Comparison of ENCODE assay signal across 15 mouse cellular contexts in the genomic region with DNA sequence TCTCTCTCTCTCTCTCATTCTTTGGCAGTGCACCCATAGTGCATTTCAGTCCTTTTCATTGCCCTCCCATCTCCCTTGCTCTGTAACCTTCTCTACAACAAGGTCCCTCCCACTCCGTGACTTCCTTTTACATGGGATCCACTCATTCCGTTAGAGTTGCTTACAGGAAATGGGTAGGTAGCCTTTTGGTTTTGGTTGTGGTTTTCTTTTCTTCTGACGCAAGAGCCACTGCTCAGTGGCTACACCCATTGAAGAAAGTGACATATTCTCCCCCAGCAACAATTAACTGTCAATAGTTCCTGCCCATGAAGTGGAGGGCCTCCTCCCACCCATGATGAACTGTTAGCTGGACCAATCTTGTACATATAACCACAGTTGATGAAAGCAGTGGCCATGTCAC.
DNase-seq lines count a peak whose midpoint lies in the region; ATAC-seq and TF ChIP-seq lines count a peak whose summit lies in the region.
"Had no signal": no experiment of that assay in that cellular context is flagged by ENCODE, and none has a peak within 500 bp of the region (broad histone marks: within the 10 kb centered on the region; RNA-seq: fewer than 3 reads in every experiment).

No protein-coding gene starts in this region.

- no peak for TF ChIP-seq POLR2A in thymus, adult 2 months (IDR thresholded peaks at IDR 0.05; ENCODE audit: control insufficient read depth, extremely low read depth, insufficient read depth, low read length, poor library complexity)

- TF ChIP-seq CTCF in thymus, adult 2 months (IDR thresholded peaks at IDR 0.05; ENCODE audit: borderline replicate concordance, control insufficient read depth, extremely low read depth, insufficient read depth, low read length, poor library complexity), result no peak
- no peak for TF ChIP-seq CTCF in left cerebral cortex, adult 2 months (IDR thresholded peaks at IDR 0.05)

- H3K27me3 ChIP-seq in thymus, adult 2 months (ENCODE audit: control insufficient read depth, insufficient read depth, low read length), result no peaks in the 10 kb centered on the region
- H3K27me3 ChIP-seq in liver, embryonic 12.5 days (replicated peaks), result 0 out of 2 replicates have a peak, but pooled peaks cover 6% of the 10 kb centered on the region
- H3K27me3 ChIP-seq: embryonic facial prominence, embryonic 12.5 days; kidney, embryonic 15.5 days had no signal

- H3K4me3 ChIP-seq in thymus, adult 2 months (ENCODE audit: control insufficient read depth, insufficient read depth, low read length), result no peak overlapping the region
- no peak overlapping the region for H3K4me3 ChIP-seq in left cerebral cortex, adult 2 months
- H3K4me3 ChIP-seq in liver, embryonic 12.5 days, result no peak overlapping the region
- H3K4me3 ChIP-seq: embryonic facial prominence, embryonic 12.5 days; heart, embryonic 12.5 days; hindbrain, embryonic 10.5 days; kidney, embryonic 15.5 days had no signal

- intact Hi-C loops in left cerebral cortex, adult 2 months (cut with DNase I), result no loop called here

- no peak overlapping the region for H3K4me2 ChIP-seq in liver, embryonic 12.5 days
- H3K4me2 ChIP-seq: embryonic facial prominence, embryonic 12.5 days; heart, embryonic 12.5 days; kidney, embryonic 15.5 days had no signal

- H3K36me3 ChIP-seq in thymus, adult 2 months (ENCODE audit: control insufficient read depth, insufficient read depth, low read length), result no peaks in the 10 kb centered on the region
- no peaks in the 10 kb centered on the region for H3K36me3 ChIP-seq in liver, embryonic 12.5 days
- H3K36me3 ChIP-seq: embryonic facial prominence, embryonic 12.5 days; heart, embryonic 12.5 days; hindbrain, embryonic 10.5 days; kidney, embryonic 15.5 days had no signal

- 6% methylated on average over 3 of the region's 3 CpGs for WGBS in thymus, adult 2 months
- WGBS in liver, embryonic 12.5 days (ENCODE audit: insufficient replicate concordance), result 30% methylated on average over 3 of the region's 3 CpGs

- peak overlapping the region; percentile 51 for H3K27ac ChIP-seq in thymus, adult 2 months (ENCODE audit: control insufficient read depth, insufficient read depth, low read length)
- no peak overlapping the region for H3K27ac ChIP-seq in left cerebral cortex, adult 2 months
- H3K27ac ChIP-seq in liver, embryonic 12.5 days, result no peak overlapping the region
- H3K27ac ChIP-seq: embryonic facial prominence, embryonic 12.5 days; hindbrain, embryonic 10.5 days; kidney, embryonic 15.5 days had no signal

- DNase-seq in thymus, adult 2 months, result no peak
- no peak for DNase-seq in thymus, adult 18-20 months
- peak; percentile 91 for DNase-seq in naive thymus-derived CD4-positive, alpha-beta T cell, adult 2 months (ENCODE audit: low read depth)
- DNase-seq in left cerebral cortex, adult 2 months (ENCODE audit: extremely low spot score in 1 of 2, low spot score in 2 of 2), result no peak
- DNase-seq in kidney, adult 9 months, result no peak
- DNase-seq: cerebellum, postnatal 36 days; liver, postnatal 0 days; lung, postnatal 4 days had no signal

- peak; percentile 93 for ATAC-seq in activated CD4-positive, CD25-positive, alpha-beta regulatory T cell, adult 4 months
- peak; percentile 97 for ATAC-seq in granulocyte monocyte progenitor cell, adult 5-6 weeks (replicated peaks; ENCODE audit: poor library complexity, severe bottlenecking)
- ATAC-seq in liver, embryonic 12.5 days, result no peak
- ATAC-seq: liver, postnatal 0 days had no signal

- H3K9ac ChIP-seq in liver, embryonic 12.5 days, result no peak overlapping the region
- H3K9ac ChIP-seq: embryonic facial prominence, embryonic 12.5 days; heart, embryonic 12.5 days; kidney, embryonic 15.5 days; liver, postnatal 0 days had no signal

- H3K9me3 ChIP-seq in liver, embryonic 12.5 days (replicated peaks), result no peaks in the 10 kb centered on the region
- H3K9me3 ChIP-seq: embryonic facial prominence, embryonic 12.5 days; heart, embryonic 12.5 days; hindbrain, embryonic 10.5 days; kidney, embryonic 15.5 days had no signal

- peaks cover 17% of the 10 kb centered on the region for H3K4me1 ChIP-seq in thymus, adult 2 months (replicated peaks; ENCODE audit: control insufficient read depth, insufficient read depth, low read length)
- H3K4me1 ChIP-seq in liver, embryonic 12.5 days, result peaks cover 17% of the 10 kb centered on the region
- H3K4me1 ChIP-seq: embryonic facial prominence, embryonic 12.5 days had no signal
